Mouse (Mus musculus): Measurements from ENCODE around the gene C8g. TPM values are rescaled to one million over a fixed set of nuclear protein-coding genes. Genes with fewer than 3 reads are reported as not detected.

Gene C8g
- total RNA-seq, 2 experiments from 2014 or later: 1.4 to 1.5 TPM

GRCm38 (mm10) chr2:25468962-25469915 lies 32.3 kb downstream of the C8g start:
- intact Hi-C loops (cut with DNase I): no loop called here

GRCm38 (mm10) chr2:25467606-25468303 lies 33.8 kb downstream of the C8g start:
- intact Hi-C loops (cut with DNase I): no loop called here

More at GRCm38 (mm10) chr2:25468962-25469915, 32.3 kb downstream of the C8g start:
- no peak for DNase-seq

GRCm38 (mm10) chr2:25465816-25466635 lies 35.5 kb downstream of the C8g start:
- DNase-seq: no peak
- intact Hi-C loops (cut with DNase I): no loop called here

More at GRCm38 (mm10) chr2:25467606-25468303, 33.8 kb downstream of the C8g start:
- DNase-seq: no peak

- intact Hi-C loops (cut with DNase I): no loop called here
- no peak for DNase-seq
Measured at GRCm38 (mm10) chr2:25465256-25465655, 36.3 kb downstream of the C8g start.

GRCm38 (mm10) chr2:25463630-25464029 lies 37.9 kb downstream of the C8g start:
- intact Hi-C loops (cut with DNase I): no loop called here
- no peak for DNase-seq

- no peak for DNase-seq
- intact Hi-C loops (cut with DNase I): no loop called here
Measured at GRCm38 (mm10) chr2:25461407-25461806, 40.1 kb downstream of the C8g start.

GRCm38 (mm10) chr2:25460551-25461309 lies 40.8 kb downstream of the C8g start, which contains the start of gene Paxx:
Paxx (minus strand) TSS chr2:25461094.
- DNase-seq: peak; percentile 86 to 88
- intact Hi-C loops (cut with DNase I): no loop called here

- no peak for DNase-seq
- intact Hi-C loops (cut with DNase I): no loop called here
Measured at GRCm38 (mm10) chr2:25460135-25460534, 41.4 kb downstream of the C8g start.

- intact Hi-C loops (cut with DNase I): no loop called here
- peak; percentile 44 to 61 for DNase-seq
Measured at GRCm38 (mm10) chr2:25458911-25459310, 42.6 kb downstream of the C8g start.

- intact Hi-C loops (cut with DNase I): no loop called here
- DNase-seq: no peak
Measured at GRCm38 (mm10) chr2:25457022-25457896, 44.3 kb downstream of the C8g start.

- no peak for DNase-seq
- intact Hi-C loops (cut with DNase I): no loop called here
Measured at GRCm38 (mm10) chr2:25456205-25456953, 45.1 kb downstream of the C8g start, which contains the start of gene Clic3. Clic3 (plus strand) TSS chr2:25456838.

- DNase-seq: no peak
- intact Hi-C loops (cut with DNase I): no loop called here
Measured at GRCm38 (mm10) chr2:25452951-25453350, 48.6 kb downstream of the C8g start.

- intact Hi-C loops (cut with DNase I): no loop called here
- DNase-seq: no peak
Measured at GRCm38 (mm10) chr2:25450853-25451647, 50.5 kb downstream of the C8g start.

All from gastrocnemius, postnatal 36 days (tissue).